Mouse (Mus musculus) kidney, postnatal 25 days (tissue): ENCODE results near the gene Kdm5b.
A peak's percentile ranks its signal among the peaks of the same experiment; 100 is the strongest.

Experiments
- DNase-seq, 2 experiments: peaks; one replicate each; pipeline ENCODE4 v3.0.0; 2021; ENCODE audit warnings: mixed read lengths in 2 of 2

Kdm5b gene

DNA sequence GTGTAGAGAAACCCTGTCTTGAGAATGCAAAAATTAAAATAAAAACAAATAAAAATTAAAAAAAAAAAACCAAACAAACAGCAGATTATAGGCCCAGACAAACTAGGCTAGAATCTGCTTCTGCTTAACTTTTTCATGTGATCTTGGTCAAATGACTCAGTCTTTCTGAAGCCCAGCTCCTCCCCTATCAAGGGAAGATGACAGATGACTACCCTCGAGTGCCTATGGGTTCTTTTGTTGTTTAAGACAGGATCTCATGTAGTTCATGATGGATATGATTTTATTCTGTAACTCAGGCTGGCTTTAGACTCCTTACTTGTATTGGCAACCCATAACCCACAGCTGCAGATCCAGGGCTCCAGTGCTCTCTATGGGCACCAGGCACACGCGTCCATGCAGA is 8.1 kb upstream of the Kdm5b start:
- DNase-seq: no peak

DNA sequence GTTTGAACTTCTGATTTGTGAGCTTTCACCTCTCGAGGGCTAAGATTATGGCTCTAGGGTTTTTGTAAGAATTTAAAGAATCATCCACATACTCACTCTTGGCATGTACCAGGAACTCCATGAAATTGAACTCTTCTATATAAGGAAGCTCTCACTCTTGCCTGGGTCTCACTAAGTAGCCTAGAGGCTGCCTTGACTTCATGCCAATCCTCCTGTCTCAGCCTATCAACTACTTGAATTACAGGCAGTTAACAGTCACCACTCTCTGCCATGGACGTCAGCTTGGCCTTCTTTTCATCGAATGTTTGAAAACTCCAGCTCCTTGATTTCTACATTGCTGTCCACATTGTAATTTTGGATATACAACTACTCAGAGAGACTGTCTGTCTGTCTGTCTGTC is 7.6 kb upstream of the Kdm5b start:
- DNase-seq: no peak

GRCm38 (mm10) chr1:134555240-134555870 is 4.6 kb upstream of the Kdm5b start:
- DNase-seq: peak in 1 of 2 experiments; percentile 40

DNA sequence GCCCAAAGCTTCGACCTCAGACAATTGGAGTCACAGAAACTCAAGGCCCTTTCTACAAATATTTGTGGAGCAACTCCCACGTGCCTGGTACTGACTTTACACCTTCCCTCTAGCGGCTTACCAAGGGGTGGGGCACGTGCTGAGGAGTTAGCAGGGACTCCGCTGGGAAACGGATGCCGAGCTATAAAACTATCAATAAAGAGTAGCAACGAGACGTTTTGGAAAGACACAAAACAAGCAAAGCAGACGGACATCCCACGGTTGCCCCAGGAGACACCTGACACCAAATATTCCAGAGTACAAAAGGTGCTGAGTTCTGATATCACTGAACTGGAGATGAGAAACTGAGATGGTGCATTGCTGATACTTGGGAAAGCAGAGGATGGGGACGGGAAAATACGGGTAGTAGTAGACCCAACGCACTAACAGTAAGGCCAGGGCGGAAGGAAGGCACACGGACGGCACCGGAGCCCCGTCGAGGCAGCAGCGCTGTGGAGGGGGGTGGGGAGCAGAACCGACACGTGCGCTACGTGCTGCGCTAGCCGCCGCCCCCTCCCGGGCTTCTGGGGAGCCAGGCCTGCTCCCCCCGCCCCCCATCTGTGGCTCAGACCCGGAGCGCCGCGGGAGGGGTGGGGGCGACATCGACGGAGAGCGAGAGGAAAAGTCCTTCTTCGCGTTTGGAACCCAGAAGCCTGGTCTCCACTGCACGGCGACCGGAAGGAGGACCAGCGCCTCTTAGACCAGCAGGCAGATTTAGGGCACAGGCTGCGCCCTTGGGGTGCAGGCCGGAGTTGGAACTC is 3.9 kb upstream of the Kdm5b start:
- DNase-seq: peak; percentile 37 to 69

DNA sequence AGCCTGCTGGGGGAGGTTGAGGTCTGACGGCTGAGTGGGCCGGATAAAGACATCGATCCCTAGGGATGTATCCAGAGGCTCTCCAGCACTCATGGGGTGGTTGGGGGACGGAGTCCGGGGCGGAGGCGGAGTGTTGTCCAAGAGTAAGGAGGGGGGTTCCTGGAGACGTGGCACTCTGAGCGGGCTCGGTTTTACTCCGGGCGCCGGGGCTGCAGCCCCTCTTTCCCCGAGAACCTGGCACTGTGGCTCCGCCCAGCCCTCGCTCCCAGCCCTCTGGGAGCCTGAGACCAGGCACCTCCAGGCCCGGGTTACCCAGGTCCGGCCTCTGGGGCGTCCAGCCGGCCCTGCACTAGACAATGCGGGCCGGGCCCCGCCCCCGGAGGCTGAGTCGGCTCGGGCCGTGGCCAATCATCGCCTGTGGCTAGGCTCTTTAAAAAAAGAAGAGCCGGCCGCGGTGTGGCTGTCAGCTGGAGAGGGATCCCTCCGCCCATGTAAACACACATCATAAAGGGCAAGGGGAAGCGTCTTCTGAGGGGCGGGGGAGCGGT is 3.2 kb upstream of the Kdm5b start:
- peak; percentile 97 to 99 for DNase-seq

- no peak for DNase-seq
These were observed 1.5 kb upstream of the Kdm5b start for GRCm38 (mm10) chr1:134558511-134558910.

DNA sequence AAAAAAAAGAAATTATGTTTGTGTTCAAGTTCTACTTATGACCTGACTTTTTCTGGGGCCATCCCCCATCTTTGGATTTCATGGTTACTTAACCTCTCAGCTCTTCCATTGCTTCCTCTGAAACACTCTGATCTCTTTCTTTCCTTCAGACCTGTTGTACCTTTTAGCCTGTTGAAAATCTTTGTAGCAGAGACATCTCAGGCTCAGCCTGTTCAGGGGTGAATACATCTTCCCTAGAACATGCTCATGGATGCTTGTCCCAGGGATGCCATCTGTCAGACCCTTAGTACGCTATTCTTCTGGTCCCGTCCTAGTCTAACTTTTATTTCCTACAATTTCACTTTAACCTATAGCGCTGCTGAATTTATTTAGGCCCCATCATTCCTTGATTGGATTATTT is 745 bp upstream of the Kdm5b start:
- no peak for DNase-seq

DNA sequence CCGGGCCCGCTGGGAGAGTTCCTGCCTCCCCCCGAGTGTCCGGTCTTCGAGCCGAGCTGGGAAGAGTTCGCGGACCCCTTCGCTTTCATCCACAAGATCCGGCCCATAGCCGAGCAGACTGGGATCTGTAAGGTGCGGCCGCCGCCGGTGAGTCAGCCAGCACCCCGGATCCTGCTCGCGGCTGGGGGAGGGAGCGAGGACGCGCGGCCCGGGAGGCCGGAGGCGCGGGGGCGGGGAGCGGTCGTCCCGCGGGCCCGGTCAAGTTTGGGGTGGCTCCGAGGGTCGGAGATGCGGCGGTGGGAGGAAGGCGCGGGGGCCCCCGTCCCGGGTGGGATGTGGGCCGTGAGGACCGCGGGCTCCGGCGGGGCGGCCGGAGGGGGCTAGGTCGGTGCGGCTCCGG is 425 bp downstream of the Kdm5b start:
- peak; percentile 41 to 67 for DNase-seq

- DNase-seq: peak; percentile 13 to 67
These were observed 1.1 kb downstream of the Kdm5b start for GRCm38 (mm10) chr1:134560801-134561769.

DNA sequence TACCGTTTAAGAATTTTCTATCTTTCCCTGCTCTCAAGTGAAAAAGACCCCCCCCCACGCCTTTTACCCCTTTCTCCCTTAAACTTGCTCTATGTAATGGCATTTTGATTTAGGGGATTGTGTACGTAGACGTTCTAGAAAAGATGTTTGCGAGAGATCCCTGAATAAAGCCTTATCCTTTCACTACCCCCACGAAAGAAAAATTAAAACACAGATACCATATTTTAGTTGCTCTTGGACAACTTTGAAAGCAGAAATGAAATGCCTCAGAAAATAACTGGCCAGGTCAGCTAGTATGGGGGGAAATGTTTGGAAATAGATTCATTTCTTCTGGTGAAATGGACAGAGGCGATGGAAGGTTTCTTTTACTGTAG is 1.8 kb downstream of the Kdm5b start:
- DNase-seq: no peak

GRCm38 (mm10) chr1:134562457-134562856 is 2.5 kb downstream of the Kdm5b start:
- no peak for DNase-seq

DNA sequence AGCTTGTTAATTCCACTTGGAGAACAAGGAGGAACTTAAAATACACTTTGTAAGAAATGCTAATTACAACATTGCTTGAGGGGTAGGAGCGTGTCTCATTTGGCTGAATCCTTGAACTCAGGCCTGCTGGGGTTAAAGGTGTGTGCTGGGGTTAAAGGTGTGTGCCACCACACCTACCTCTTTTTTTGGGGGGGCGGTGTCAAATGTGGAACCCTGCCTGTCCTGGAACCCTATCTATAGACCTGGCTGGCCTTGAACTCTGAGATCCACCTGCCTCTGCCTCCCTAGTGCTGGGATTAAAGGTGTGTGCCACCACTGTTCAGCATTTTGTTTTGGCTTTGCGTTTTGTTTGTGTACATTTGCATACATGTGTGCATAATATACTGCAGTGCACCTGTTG is 3.8 kb downstream of the Kdm5b start:
- no peak for DNase-seq

GRCm38 (mm10) chr1:134567511-134567910 is 7.5 kb downstream of the Kdm5b start:
- no peak for DNase-seq

DNA sequence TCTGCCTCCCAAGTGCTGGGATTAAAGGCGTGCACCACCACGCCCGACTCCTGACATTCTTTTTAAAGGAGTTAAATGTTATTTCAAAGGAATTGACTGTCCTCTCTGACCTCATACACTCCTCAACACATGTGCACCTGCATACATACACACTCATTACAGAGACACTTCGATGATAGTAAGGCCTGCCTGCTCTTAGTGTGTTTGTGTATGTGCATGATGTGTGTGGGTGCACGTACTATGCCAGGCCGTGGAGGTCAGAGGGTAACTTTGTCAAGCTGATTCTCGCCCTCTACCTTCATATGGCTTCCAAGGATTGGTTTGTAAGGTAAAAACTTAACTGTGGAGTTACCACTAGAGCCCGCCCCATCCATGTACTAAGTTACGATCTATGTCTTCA is 10.2 kb downstream of the Kdm5b start:
- DNase-seq: no peak

DNA sequence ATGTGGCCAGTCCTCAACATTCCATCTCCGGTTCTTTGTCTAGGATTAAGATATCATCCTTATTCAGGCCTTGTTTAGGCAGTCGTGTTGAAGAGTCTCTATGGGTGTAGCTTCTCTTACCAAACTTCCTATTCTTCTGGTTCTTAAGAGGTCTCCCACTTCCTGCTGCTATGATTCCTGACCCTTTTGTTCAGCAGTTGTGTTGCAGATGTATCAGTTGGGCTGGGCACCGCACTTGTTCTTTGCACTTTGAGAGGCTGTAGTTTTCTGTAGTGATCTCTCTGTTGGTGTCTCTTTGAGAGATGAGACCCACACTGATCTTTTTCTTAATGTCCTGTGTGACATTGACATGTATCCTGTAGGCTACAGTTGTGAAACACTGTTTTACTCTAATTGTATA is 10.7 kb downstream of the Kdm5b start:
- DNase-seq: no peak

GRCm38 (mm10) chr1:134573300-134573931 is 13.4 kb downstream of the Kdm5b start:
- DNase-seq: no peak

DNA sequence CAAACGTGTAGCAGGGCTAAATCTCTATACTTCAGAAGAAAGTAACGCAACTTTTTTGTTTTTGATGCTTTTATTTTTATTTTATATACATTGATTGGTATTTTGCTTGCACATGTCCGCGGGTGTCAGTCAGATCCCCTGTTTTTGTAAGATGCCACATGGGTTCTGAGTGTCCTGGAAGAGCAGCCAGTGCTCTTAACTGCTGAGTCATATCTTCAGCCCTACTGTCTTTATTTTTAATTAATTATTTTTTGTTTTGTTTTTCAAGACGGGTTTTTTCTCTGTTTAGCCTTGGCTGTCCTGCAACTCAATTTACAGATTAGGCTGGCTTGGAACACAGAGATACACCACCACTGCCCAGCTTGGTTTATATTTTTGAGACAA is 14.0 kb downstream of the Kdm5b start:
- no peak for DNase-seq

DNA sequence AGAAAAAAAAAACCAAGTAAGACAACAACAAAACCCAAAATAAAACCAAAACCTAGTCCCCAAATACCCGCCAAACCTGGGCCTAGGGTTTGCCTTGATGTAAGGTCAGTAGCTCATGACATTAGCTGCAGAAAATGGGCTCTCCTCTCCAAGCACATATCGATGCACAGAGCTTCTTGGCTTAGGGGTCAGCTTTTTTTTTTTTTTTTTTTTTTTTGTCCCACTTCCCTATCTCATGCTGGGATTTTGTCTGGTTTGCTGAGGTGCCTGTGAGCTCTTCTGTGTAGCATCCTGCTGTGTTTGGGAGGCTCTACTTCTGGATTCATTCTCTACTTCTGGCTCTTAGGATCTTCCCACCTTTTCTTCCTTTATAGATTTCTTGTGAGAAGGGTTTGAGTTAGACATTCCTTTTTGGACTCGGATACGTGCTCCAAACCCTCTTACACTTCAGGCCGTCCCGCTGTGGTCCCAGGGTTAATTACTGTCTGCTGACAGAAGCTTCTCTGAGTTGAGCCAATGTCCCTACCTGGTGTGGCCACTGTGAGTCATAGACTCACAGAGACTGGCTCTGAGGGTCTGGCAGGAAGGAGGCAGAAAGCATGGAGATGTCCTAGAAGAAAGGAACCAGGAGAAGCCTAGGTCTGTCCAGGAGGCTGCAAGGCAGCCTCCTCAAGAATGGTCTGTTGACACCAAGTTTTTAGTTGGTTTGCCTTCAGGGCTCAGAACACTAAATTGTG is 17.6 kb downstream of the Kdm5b start:
- DNase-seq: no peak

DNA sequence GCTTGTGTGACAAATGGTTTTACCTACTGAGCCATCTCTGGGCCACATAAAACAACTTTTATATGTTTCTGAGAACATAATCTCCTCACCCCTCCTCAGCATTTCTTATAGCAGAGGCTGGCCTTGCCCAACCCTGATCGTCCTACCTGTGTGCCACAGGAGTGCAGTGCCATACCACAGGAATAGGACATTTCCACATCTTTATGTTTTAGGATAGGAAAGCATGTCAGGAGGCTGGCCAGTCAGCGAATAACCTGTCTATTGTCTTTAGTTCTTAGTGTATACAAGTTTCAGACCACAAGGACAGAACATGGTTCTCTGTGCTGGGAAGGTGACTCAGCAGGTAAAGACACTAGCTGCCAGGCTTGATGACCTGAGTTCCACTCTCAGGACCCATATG is 20.8 kb downstream of the Kdm5b start:
- DNase-seq: no peak

GRCm38 (mm10) chr1:134583560-134583959 is 23.6 kb downstream of the Kdm5b start:
- no peak for DNase-seq

DNA sequence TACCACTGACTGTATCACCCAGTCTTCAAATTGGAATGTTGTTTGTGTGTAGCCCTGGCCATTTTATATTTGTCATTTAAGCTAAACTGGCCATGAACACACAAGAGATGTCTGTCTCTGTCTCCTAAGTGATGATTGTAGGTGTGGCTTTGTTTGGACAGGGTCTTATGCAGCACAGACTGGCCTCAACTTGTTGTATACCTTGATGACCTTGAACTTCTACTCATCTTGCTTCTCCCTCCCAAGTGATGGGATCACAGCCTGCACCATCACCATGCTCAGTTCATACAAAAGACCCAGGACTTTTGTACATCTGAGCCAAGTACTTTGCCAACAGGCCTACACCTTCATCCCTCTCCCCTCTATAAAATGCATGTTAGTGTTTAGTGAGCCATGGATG is 29.7 kb downstream of the Kdm5b start:
- DNase-seq: no peak

- DNase-seq: no peak
These were observed 31.8 kb downstream of the Kdm5b start for GRCm38 (mm10) chr1:134591773-134592172.
